Mouse (Mus musculus) mouse embryonic stem cell (cell line): ENCODE data around the gene AW011738.

Experiments
- in situ Hi-C, 2 experiments: fragments of 300-500 bp; cut with MboI; formaldehyde crosslinking; loops; 1 replicate in 1 of 2; 3 replicates in 1 of 2; pipeline ENCODE4 v1.14.3; 2019 to 2020; ENCODE audit warnings: low sequenced_read_pairs in 2 of 2, low pct_unique_long_range_greater_than_20kb in 1 of 2, mixed read lengths in 1 of 2; ENCODE audit not compliant: unreplicated experiment in 1 of 2

Gene AW011738

DNA sequence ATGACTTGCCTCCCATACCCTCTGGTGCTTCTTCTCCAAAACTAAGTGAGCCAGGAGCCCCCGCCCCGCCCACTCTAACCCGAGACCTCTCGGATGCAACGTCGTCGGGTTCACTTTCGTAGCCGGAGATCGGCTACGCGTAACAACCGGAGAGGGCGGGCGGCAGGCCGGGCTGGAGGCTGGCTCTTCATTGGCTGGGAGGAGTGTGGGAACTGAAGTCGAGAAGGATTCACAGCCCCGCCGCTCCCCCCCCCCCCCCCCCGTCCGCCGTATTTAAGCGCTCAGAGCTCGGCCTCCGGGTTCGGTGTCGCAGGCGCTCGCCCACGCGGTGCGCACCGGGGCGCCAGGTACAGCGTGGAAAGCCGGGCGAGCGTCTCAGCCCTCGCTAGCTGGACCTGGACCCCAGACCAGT lies at the start of gene AW011738:
AW011738 (plus strand) TSS at position 304 of the 412 bp plus-strand sequence.
- in situ Hi-C loops = no loop called here

DNA sequence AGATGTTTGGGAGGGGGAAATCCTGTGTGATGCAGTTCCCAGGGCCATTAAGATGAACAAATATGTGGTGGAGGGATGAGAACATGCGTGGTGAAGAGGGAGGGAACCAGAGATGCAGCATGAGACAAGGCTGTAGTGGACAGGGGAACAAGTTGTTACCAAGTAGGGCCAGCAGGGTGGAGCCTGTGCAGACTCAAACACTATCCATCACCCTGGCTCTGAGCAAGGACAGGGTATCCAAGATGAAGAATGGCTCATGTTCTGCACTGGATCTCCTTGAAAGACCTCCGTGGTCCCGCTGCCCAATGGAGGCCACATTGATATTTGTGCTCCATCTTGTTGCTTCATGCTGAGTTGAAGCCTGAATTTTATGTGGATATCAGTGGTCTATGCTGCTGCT lies 48.3 kb upstream of the AW011738 start:
- in situ Hi-C loops = no loop called here

DNA sequence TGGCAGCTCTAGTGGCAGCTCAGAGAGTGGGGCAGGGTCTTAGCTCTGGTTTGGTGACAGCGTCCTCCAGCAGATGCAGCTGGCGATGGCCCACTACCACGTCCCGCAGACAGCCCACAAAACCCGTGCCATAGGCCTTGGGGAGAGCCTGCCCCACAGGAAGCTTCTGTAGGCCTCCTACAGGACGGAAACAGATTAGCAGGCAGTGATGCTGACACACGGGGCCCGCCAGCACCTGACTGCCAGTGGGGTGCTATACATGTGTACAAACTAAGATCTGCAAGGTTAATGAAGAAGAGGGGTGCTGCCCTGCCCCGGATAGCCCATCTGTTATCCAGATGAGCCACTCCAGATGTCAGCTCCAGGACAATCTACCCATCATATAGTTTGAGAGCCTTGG lies 36.6 kb upstream of the AW011738 start:
- in situ Hi-C loops = no loop called here

DNA sequence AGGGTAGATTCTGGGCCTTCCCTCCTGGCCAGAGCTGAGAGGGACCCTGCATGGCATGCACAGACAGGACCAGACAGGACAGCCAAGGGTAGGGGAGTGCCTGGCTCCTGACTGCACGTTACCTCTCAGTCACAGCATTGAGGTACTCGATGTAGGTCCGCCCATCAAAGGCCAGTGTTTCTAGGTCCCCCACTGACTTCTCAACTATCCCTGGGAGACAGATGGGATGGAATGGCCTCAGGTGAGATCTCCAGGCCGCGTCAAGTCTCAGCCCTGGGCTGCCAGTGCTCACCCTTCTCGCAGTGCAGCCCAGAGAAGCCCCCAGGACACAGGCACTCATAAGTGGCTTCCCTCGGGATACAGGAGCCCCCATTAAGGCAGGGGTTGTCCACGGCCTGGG lies 34.5 kb upstream of the AW011738 start:
- in situ Hi-C loops = no loop called here

DNA sequence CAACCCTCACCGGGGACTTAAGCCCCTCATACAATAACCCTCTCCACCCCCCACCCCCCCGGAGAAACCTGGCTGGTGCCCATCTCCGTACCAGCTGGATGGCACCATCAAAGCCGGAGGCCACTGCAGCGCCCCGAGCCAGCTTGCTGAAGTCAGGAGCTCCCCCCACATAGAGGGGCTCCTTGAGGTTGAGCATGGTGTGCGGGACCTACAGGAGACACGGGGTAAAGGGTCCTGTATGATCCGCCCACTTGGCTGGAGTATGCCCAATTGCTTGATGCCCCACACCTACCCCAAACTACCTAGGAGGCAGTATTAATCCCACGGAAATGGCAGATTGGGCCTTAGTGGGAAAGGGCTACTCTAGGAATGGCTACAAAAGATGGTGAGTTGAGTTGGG lies 34.0 kb upstream of the AW011738 start:
- in situ Hi-C loops = no loop called here

DNA sequence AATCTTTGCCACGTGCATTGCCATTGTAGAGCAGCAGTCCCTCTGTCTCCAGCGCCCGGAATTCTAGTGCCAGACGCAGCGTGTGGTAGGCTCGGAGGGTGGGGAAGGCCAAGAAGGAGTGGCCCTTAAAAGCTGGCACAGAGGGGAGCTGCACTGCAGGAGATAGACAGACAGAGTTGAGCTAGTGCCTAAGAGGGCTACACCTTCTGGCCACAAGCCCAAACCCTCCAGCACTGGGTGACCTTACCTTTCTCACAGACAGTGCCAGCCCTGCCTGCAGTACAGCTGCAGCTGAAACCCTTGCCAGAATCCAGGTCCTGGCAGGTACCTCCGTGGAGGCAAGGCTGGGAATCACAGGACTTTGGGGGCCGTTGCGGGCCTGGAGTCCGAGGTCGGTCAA lies 31.3 kb upstream of the AW011738 start:
- in situ Hi-C loops = no loop called here

DNA sequence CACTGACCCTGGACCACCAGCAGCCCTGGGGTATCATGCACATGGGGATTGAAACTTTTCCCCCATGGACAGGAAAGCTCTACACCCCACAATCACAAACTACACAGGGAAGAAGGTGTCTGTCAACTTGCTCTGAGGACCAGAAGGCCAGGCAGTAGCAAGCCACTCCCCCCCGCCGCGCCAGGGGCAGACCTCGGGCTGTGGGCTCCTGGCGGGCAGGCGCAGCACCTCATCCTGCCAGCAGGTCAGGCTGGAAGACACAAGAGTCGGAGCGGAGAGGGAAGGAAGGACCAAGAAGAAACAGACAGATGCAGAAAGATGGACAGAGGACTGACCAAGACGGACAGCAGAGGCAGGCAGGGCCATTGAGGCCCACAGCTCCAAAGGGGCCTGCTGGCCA lies 25.5 kb upstream of the AW011738 start:
- in situ Hi-C loops = no loop called here

DNA sequence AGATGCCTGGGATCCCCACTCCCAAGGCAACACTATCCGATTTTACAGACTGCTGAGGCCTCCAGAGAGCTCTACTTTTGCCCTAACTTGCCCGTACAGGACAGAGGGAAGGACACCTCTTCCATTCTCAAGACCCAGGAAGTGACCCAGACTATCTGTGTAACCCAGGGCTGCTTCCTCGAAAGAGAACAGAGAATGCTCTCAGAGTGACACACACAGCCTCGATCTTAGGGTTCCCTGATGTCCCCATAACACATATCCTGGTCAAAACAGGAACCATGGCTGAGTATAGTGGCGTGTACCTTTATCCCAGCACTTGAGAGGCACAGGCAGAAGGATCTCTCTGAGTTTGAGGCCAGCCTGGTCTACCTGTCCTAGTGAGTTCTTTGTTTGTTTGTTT lies 19.4 kb upstream of the AW011738 start:
- in situ Hi-C loops = no loop called here

DNA sequence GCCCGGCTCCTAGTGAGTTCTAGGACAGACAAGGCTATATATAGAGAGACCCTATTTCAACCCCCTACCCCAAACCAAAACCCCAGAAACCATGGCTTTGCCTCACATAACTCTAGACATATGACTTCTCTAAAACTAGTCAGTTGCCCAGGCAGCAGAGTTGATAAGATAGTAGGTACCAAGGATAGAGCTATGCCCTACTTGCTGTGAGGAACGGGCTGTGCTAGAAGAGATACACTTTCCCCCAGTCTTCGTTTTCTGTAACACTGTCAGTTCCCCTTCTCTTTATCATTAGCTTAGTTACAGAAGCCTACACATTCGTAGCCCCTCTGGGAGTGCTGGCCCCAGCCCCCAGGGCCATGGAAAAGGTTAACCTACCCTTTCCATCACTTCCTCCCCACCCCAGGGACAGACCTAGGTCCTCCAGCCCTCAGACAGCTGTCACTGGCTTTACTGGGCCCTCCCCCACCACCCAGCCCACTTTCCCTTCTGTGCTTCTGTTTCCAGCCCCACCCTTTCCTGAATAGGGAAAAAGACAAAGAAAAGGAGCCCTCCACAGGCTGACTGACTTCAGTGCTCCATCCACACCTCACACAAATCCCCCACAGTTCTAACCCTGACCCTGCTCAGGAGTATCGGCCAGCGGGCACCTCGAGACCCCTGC lies 18.7 kb upstream of the AW011738 start:
- in situ Hi-C loops = no loop called here

DNA sequence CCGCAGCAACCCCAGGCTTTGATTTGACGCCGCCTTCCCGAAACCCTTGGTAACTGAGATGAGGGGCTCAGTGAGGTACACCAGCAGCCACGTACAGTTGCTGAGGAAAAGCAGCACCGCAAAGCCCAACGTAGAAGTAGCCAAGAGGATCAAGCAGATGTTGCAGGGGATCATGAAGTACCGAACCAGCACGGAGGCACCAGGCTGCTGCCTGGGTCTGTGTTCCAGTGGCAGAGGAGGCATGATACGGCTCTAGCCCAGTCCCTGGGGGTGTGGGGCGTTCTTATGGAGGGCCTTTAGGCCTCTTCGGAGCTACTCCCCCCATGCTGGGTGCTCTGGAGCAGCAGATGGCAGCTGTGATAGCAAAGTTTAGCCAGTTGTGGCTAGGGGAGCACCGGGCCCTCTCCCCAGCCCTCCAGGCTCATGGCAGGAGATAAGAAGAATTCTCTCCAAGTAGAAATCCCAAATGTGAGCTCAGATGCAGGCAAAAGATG lies 17.6 kb upstream of the AW011738 start:
- in situ Hi-C loops = no loop called here

DNA sequence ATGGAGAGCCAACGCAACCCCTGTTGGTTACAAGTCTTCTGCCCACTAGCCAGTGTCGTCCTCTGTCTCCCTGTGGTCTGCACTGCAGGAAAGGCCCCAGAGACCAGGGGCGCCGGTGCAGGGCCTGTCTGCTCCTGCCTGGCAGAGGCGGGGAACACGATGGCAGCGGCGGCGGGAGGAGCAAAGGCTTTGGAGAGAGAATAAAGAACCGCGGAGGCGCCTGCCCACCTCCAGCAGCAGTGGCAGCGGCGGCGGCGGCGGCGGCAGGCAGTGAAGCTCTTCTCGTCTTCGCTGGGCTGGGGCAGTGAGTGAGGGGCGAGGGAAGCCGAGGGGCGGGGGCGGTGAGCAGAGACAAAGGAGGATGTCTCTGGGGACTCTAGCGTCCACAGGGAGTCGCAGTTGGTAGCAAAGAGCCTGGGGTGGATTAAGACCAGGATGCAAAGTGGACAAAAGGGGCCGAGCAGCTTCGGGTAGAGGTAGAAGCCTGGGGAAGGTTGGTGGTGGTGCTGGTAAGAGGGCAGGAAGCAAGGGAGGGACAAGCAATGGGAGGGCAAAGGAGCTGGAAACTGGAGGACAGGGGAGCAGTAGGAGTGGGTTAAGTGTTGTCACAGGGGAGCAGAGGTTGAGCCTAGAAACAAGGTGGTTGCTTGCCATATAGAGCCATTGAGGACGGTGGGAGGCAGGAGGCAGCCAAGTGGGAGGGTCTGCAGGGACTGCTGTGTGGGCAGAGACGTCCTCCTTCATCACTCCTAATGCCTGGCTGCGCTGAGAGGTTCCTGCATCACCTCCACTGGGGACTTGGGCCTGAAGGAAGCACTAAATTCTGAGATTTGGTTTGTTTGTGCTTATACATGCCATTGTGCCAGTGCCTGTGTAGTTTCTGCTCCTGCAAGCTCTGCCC lies 16.9 kb upstream of the AW011738 start:
- in situ Hi-C loops = no loop called here

DNA sequence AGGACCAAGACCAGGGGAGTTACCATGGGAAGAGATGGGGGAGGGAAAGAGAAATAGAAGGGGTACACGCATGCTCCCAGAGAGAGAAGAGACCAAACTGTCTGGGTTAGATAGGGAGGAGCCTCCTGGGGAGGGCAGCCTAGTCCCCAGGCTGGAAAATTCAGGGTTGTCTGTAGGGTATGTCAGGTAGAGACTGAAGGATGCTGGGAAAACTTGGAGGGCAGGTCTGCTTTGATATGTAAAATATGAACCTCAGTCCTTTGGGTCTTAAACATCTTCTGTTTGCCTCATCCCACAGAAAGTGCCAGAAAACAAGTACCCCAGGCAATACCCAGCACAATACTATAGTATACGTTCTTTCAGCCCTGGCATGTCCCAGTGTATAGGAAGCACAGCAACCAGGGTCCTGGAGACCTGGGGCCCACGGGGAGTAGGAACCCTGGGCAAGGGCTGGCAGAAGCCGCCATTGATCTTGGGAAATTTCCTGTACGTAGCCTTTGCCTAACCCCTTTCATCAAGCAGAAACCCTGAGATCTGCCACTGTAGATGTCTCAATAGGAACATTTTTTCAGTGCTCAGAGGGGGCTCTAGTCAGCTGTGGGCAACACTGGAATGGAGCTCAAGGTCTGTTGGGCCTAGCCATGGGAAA lies 14.8 kb upstream of the AW011738 start:
- in situ Hi-C loops = no loop called here

DNA sequence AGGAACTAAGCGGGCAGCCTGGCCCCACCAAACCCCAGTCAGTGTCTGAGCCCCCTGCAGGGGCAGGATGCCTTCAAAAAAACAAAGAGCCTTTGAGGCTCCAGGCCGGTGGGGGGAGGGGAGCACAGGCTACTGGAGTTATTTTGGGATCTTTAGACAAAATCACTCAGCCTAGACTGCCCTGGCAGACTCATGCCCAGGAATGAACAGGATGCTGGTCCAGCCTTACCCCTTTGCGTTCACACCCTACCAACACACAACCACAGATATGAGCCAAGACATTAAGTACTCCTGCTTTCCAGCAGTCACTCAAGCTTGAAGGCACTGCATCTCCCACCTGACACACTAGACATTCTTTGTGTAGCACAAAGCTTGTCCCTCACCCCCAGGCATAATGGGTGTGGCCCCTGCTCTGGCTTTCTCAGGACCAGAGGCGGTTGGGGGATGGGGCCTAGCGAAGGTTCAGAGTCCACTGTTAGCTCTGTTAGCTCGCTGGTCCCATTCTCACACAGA lies 14.2 kb upstream of the AW011738 start:
- in situ Hi-C loops = no loop called here

DNA sequence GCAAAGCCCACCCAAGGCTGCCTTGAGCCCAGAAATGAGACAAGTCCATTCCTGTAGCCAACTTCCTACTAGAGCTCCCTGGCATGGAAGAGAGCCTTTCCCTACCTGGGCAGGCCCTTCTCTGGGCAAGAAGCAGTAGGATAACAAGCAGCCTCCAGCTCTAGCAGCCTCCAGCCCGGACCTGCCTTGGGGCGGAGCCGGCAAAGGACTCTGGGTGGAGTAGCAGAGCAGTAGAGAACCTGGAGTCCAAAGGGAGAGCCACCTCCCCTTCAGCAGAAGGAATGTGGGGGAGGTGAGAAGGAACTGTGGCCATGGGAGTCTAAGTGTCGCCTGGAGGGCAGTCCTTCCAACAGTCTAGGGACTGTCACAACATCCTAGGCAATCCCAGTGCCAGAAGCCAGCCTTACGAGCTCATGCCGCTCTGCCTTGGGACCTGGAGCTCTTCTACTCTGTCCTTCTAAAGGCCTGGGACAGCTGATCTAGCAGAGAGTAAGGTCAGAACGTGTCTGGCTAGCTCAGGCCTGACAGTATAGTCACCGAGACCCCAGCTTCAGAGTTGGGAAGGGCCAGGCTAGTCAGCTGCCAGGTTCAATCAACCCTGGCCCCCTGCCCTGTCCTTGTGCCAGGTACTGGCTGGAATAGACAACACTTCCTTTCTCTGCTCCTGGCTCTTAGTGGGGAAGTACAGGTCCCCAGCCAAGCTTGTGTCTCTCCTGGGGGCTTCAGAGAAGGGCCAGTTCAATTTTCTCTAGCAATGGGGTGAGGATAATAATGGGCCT lies 10.5 kb upstream of the AW011738 start:
- in situ Hi-C loops = no loop called here

DNA sequence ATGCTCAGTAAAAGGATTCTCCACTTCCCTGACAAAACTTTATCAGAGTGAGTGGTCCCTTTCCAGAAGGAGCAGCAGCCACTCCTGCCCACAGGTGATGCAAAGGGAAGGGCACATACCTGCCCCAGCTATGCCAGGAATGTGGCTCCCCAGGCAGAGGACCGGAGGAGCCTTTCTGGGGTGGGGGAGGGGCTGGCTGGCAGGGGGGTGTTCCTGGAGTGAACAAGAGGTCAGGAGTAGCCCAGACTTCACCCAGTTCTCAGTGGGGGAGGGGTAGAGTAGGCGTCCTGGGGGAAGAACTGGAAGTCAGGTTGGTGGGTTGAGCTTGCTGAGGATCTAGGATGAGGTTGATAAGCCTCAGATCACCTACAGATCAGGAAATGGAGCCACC lies 9.9 kb upstream of the AW011738 start:
- in situ Hi-C loops = no loop called here

DNA sequence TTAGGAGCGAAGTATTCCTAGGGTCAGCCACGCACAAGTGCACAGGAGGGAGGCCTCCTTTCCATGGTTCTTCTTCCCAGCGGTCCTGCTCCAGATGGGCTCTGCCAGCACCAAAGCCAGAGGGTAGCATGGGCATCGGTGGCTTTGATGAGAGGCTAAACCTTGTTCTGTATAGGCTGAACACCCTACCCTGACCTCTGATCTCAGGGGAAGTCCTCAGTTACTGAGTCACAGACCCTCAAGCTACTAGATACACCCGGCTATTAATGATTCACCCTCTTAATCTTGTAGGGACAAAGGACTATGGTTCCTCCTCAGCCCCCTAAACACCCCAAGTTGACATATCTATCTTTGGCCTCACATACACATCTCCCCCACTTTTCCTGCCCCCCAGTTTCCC lies 9.2 kb upstream of the AW011738 start:
- in situ Hi-C loops = no loop called here

DNA sequence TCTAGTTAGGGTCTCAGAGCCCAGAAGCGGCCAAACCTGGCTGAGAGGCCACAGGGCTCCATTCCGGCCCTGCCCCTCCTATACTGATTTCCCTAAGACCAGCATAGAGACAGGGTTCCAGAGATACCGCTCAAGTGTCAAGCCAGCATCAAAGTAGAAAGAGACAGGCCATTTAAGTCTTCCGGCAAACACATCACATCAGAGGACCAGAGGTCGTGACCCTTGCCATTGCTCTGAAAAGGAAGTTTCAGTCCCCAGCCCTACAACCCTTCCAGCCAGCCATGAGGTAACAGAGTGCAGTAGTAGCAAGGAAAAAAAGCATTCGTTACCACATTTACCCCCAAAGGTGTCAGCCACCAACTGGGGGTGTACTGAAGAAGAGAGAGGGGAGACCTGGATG lies 8.8 kb upstream of the AW011738 start:
- in situ Hi-C loops = no loop called here
